Mouse (Mus musculus) limb, embryonic 10.5 days (tissue): ENCODE measurements around the gene Ppl. TPM values are rescaled to one million over a fixed set of nuclear protein-coding genes. Genes with fewer than 3 reads are reported as not detected.
A peak's percentile ranks its signal among the peaks of the same experiment; 100 is the strongest.

ENCODE experiments used
- DNase-seq: peaks from one replicate; pipeline ENCODE4 v3.0.0-alpha.2; 2017; ENCODE audit warnings: low spot score
- H3K27ac ChIP-seq: fragments of 300-500 bp; sonication (generic); 2 replicates; pipeline ENCODE4 v1.5.1; 2016; ENCODE audit warnings: mild to moderate bottlenecking
- H3K27me3 ChIP-seq: fragments of 300-500 bp; sonication (generic); 2 replicates; pipeline ENCODE4 v1.6.1; 2016; ENCODE audit warnings: low read depth, mild to moderate bottlenecking; ENCODE audit not compliant: poor library complexity, severe bottlenecking
- H3K36me3 ChIP-seq: fragments of 300-500 bp; sonication (generic); 2 replicates; pipeline ENCODE4 v1.6.1; 2016; ENCODE audit warnings: mild to moderate bottlenecking, moderate library complexity
- H3K4me1 ChIP-seq: fragments of 300-500 bp; sonication (generic); 2 replicates; pipeline ENCODE4 v1.6.1; 2016
- H3K4me3 ChIP-seq: fragments of 300-500 bp; sonication (generic); 2 replicates; pipeline ENCODE4 v1.5.1; 2016; ENCODE audit warnings: mild to moderate bottlenecking, moderate library complexity
- H3K9me3 ChIP-seq: fragments of 300-500 bp; sonication (generic); replicated peaks from 2 replicates; pipeline ENCODE4 v1.6.1; 2016; ENCODE audit warnings: mild to moderate bottlenecking
- WGBS: fragments of 180-500 bp; shearing (Covaris S2); methylation state at CpG from one replicate; pipeline ENCODE4 v1.1.7; 2016; 5-methylcytosine and 5-hydroxymethylcytosine counted together
- polyA plus RNA-seq: library from polyadenylated mRNA; unstranded; fragments of >200 nt; fragmentation: Nextera tagmentation; extraction: Ambion mirVana; gene quantifications from 2 replicates; pipeline ENCODE4 v1.2.1, GENCODE M21; 2016

The Ppl gene
- polyA plus RNA-seq, 1 experiment from 2014 or later, result 3.0 TPM

GRCm38 (mm10) chr16:5050251-5051110 lies 81.7 kb downstream of the Ppl start:
- no peaks in the 10 kb centered on the region for H3K27me3 ChIP-seq
- under 1% methylated on average over 78 of the region's 78 CpGs for WGBS
- H3K9me3 ChIP-seq, result no peaks in the 10 kb centered on the region
- DNase-seq, result peak; percentile 80
- H3K4me1 ChIP-seq, result peaks cover 21% of the 10 kb centered on the region
- H3K4me3 ChIP-seq, result peak overlapping the region; percentile 98
- peaks cover 51% of the 10 kb centered on the region for H3K36me3 ChIP-seq
- H3K27ac ChIP-seq, result peak overlapping the region; percentile 93

- peak; percentile 99 for DNase-seq
- Histone ChIP-seq H3K4me1 (peaks cover 21% of the 10 kb centered on the region), H3K27me3 (no peaks in the 10 kb centered on the region), H3K27ac (peak within 1 kb of the TSS; percentile 93), H3K36me3 (peaks cover 51% of the 10 kb centered on the region), H3K9me3 (no peaks in the 10 kb centered on the region), H3K4me3 (peak within 1 kb of the TSS; percentile 98)
- whole genome bisulfite sequencing, result under 1% methylated on average over 56 of the region's 56 CpGs
Measured at GRCm38 (mm10) chr16:5049774-5050234, 82.4 kb downstream of the Ppl start, which contains the start of the genes Glyr1 and Ubn1. TSS of gene Glyr1 (minus strand) at chr16:5049863. TSS of gene Ubn1 (plus strand) at chr16:5050057.

- Histone ChIP-seq H3K27ac (peak overlapping the region; percentile 93), H3K4me1 (peaks cover 21% of the 10 kb centered on the region), H3K36me3 (peaks cover 53% of the 10 kb centered on the region), H3K9me3 (no peaks in the 10 kb centered on the region), H3K27me3 (no peaks in the 10 kb centered on the region), H3K4me3 (peak overlapping the region; percentile 98)
- no peak for DNase-seq
- WGBS, result under 1% methylated on average over 38 of the region's 38 CpGs
Measured at GRCm38 (mm10) chr16:5049182-5049773, 82.9 kb downstream of the Ppl start.

- 94% methylated on average over 3 of the region's 3 CpGs for WGBS
- Histone ChIP-seq H3K27ac (no peak overlapping the region), H3K36me3 (peaks cover 75% of the 10 kb centered on the region), H3K27me3 (no peaks in the 10 kb centered on the region), H3K9me3 (no peaks in the 10 kb centered on the region), H3K4me3 (no peak overlapping the region), H3K4me1 (peaks cover 10% of the 10 kb centered on the region)
- no peak for DNase-seq
Measured at GRCm38 (mm10) chr16:5045322-5045721, 86.9 kb downstream of the Ppl start.

GRCm38 (mm10) chr16:5036649-5037234 lies 95.5 kb downstream of the Ppl start:
- no peak overlapping the region for H3K27ac ChIP-seq
- no peak overlapping the region for H3K4me3 ChIP-seq
- peaks cover 99% of the 10 kb centered on the region for H3K36me3 ChIP-seq
- no peak for DNase-seq
- no peaks in the 10 kb centered on the region for H3K9me3 ChIP-seq
- WGBS, result 94% methylated on average over 5 of the region's 5 CpGs
- H3K4me1 ChIP-seq, result no peaks in the 10 kb centered on the region
- no peaks in the 10 kb centered on the region for H3K27me3 ChIP-seq

Other genes with a start within 250 kb of the Ppl start
- 68.0 and 84.5 TPM in 2 replicates for gene Mgrn1, start 246.2 kb downstream of the Ppl start, polyA plus RNA-seq
- 156 and 167 TPM in 2 replicates for gene Nudt16l1, start 193.7 kb downstream of the Ppl start, polyA plus RNA-seq
- 43.6 and 55.6 TPM in 2 replicates for gene Anks3, start 168.2 kb downstream of the Ppl start, polyA plus RNA-seq
- not detected in 2 replicates for gene Sept12, start 134.6 kb downstream of the Ppl start, polyA plus RNA-seq
- 1.6 and 2.2 TPM in 2 replicates for gene Smim22, start 125.1 kb downstream of the Ppl start, polyA plus RNA-seq
- gene Rogdi, start 118.9 kb downstream of the Ppl start, polyA plus RNA-seq, result 56.9 and 70.7 TPM in 2 replicates
- 191 and 204 TPM in 2 replicates for gene Glyr1, start 82.6 kb downstream of the Ppl start, polyA plus RNA-seq
- gene Ubn1, start 82.4 kb downstream of the Ppl start, polyA plus RNA-seq, result 19.1 and 22.7 TPM in 2 replicates
- gene Sec14l5, start 14.7 kb upstream of the Ppl start, polyA plus RNA-seq, result 0.04 TPM in 1 of 2 replicates, not detected in the other
- 16.9 and 19.5 TPM in 2 replicates for gene Nagpa, start 71.6 kb upstream of the Ppl start, polyA plus RNA-seq
- gene AU021092, start 89.9 kb upstream of the Ppl start, polyA plus RNA-seq, result 0.60 and 1.4 TPM in 2 replicates
- gene Alg1, start 101.2 kb upstream of the Ppl start, polyA plus RNA-seq, result 25.9 and 29.9 TPM in 2 replicates
- 18.2 and 19.4 TPM in 2 replicates for gene Eef2kmt, start 123.6 kb upstream of the Ppl start, polyA plus RNA-seq